Mouse (Mus musculus): ENCODE results near the gene Map1a. TPM values are rescaled to one million over a fixed set of nuclear protein-coding genes. Genes with fewer than 3 reads are reported as not detected.

Gene Map1a
- polyA plus RNA-seq, 1 experiment from 2014 or later, result 0.93 TPM

GRCm38 (mm10) chr2:121358381-121358780 lies 69.0 kb downstream of the Map1a start:
- Histone ChIP-seq H3K9ac (ENCODE audit: low read depth, low read length) (0 out of 2 replicates have a peak overlapping the region, but pooled peaks have one; percentile 31), H3K36me3 (ENCODE audit: insufficient read depth, low read length) (no peaks in the 10 kb centered on the region), H3K9me3 (replicated peaks; ENCODE audit: low read length) (no peaks in the 10 kb centered on the region), H3K27ac (no peak overlapping the region), H3K4me1 (replicated peaks; ENCODE audit: insufficient read depth, low read length) (peaks cover 8% of the 10 kb centered on the region; the same call in 1 of the 2 replicates), H3K4me3 (replicated peaks; ENCODE audit: low read depth, low read length) (peak overlapping the region; percentile 23), H3K4me2 (ENCODE audit: low read length) (peak overlapping the region; percentile 50), H3K27me3 (ENCODE audit: insufficient read depth, low read length) (no peaks in the 10 kb centered on the region)
- WGBS, result under 1% methylated on average over 16 of the region's 16 CpGs
- no peak for TF ChIP-seq CTCF (IDR thresholded peaks at IDR 0.05; ENCODE audit: low read depth)
- DNase-seq (ENCODE audit: low spot score), result peak; percentile 75
- ATAC-seq (replicated peaks; ENCODE audit: low FRiP score, low read depth), result peak; percentile 75

- no peak for TF ChIP-seq CTCF (IDR thresholded peaks at IDR 0.05; ENCODE audit: low read depth)
- H3K27me3 ChIP-seq (ENCODE audit: insufficient read depth, low read length), result no peaks in the 10 kb centered on the region
- ATAC-seq (replicated peaks; ENCODE audit: low FRiP score, low read depth) (no peak), DNase-seq (ENCODE audit: low spot score) (no peak)
- no peak overlapping the region for H3K27ac ChIP-seq
- WGBS, result 30% methylated on average over 4 of the region's 4 CpGs
- no peak overlapping the region for H3K4me3 ChIP-seq (replicated peaks; ENCODE audit: low read depth, low read length)
- no peak overlapping the region for H3K4me2 ChIP-seq (ENCODE audit: low read length)
- peaks cover 8% of the 10 kb centered on the region; the same call in 1 of the 2 replicates for H3K4me1 ChIP-seq (replicated peaks; ENCODE audit: insufficient read depth, low read length)
- no peak overlapping the region for H3K9ac ChIP-seq (ENCODE audit: low read depth, low read length)
- H3K9me3 ChIP-seq (replicated peaks; ENCODE audit: low read length), result no peaks in the 10 kb centered on the region
- no peaks in the 10 kb centered on the region for H3K36me3 ChIP-seq (ENCODE audit: insufficient read depth, low read length)
These were observed 70.1 kb downstream of the Map1a start for GRCm38 (mm10) chr2:121359461-121359860.

Other genes with a start within 250 kb of the Map1a start
- gene Tgm5, start 203.8 kb upstream of the Map1a start, polyA plus RNA-seq (2015; fragmentation: Nextera tagmentation; extraction: Ambion mirVana), result 0.31 and 0.76 TPM in 2 replicates
- gene Tgm7, start 179.8 kb upstream of the Map1a start, polyA plus RNA-seq (2015; fragmentation: Nextera tagmentation; extraction: Ambion mirVana), result 0.43 and 0.66 TPM in 2 replicates
- gene Adal, start 149.2 kb upstream of the Map1a start, polyA plus RNA-seq (2015; fragmentation: Nextera tagmentation; extraction: Ambion mirVana), result 21.1 and 21.2 TPM in 2 replicates
- gene Lcmt2, start 148.9 kb upstream of the Map1a start, polyA plus RNA-seq (2015; fragmentation: Nextera tagmentation; extraction: Ambion mirVana), result 26.7 and 28.4 TPM in 2 replicates
- 27.6 and 29.2 TPM in 2 replicates for gene Tubgcp4, start 118.9 kb upstream of the Map1a start, polyA plus RNA-seq (2015; fragmentation: Nextera tagmentation; extraction: Ambion mirVana)
- gene Zscan29, start 118.5 kb upstream of the Map1a start, polyA plus RNA-seq (2015; fragmentation: Nextera tagmentation; extraction: Ambion mirVana), result 10.6 and 10.8 TPM in 2 replicates
- 24.4 and 24.9 TPM in 2 replicates for gene Trp53bp1, start 18.2 kb upstream of the Map1a start, polyA plus RNA-seq (2015; fragmentation: Nextera tagmentation; extraction: Ambion mirVana)
- gene Ppip5k1, start 65.8 kb downstream of the Map1a start, polyA plus RNA-seq (2015; fragmentation: Nextera tagmentation; extraction: Ambion mirVana), result 13.1 and 14.0 TPM in 2 replicates
- gene Ckmt1, start 68.1 kb downstream of the Map1a start, polyA plus RNA-seq (2015; fragmentation: Nextera tagmentation; extraction: Ambion mirVana), result 63.1 and 70.4 TPM in 2 replicates
- not detected in 2 replicates for gene Strc, start 97.6 kb downstream of the Map1a start, polyA plus RNA-seq (2015; fragmentation: Nextera tagmentation; extraction: Ambion mirVana)
- 506 and 575 TPM in 2 replicates for gene Pdia3, start 124.2 kb downstream of the Map1a start, polyA plus RNA-seq (2015; fragmentation: Nextera tagmentation; extraction: Ambion mirVana)
- gene Catsper2, start 124.2 kb downstream of the Map1a start, polyA plus RNA-seq (2015; fragmentation: Nextera tagmentation; extraction: Ambion mirVana), result 1.7 and 2.4 TPM in 2 replicates
- gene Ell3, start 154.7 kb downstream of the Map1a start, polyA plus RNA-seq (2015; fragmentation: Nextera tagmentation; extraction: Ambion mirVana), result 13.9 and 15.3 TPM in 2 replicates
- gene Serf2, start 159.6 kb downstream of the Map1a start, polyA plus RNA-seq (2015; fragmentation: Nextera tagmentation; extraction: Ambion mirVana), result 520 and 562 TPM in 2 replicates
- gene Hypk, start 163.7 kb downstream of the Map1a start, polyA plus RNA-seq (2015; fragmentation: Nextera tagmentation; extraction: Ambion mirVana), result 102 and 123 TPM in 2 replicates
- gene Serinc4, start 167.2 kb downstream of the Map1a start, polyA plus RNA-seq (2015; fragmentation: Nextera tagmentation; extraction: Ambion mirVana), result 0.20 and 0.28 TPM in 2 replicates
- gene Mfap1b, start 184.5 kb downstream of the Map1a start, polyA plus RNA-seq (2015; fragmentation: Nextera tagmentation; extraction: Ambion mirVana), result 43.2 and 45.8 TPM in 2 replicates
- gene Mfap1a, start 217.1 kb downstream of the Map1a start, polyA plus RNA-seq (2015; fragmentation: Nextera tagmentation; extraction: Ambion mirVana), result 16.6 and 18.8 TPM in 2 replicates
- gene Wdr76, start 217.1 kb downstream of the Map1a start, polyA plus RNA-seq (2015; fragmentation: Nextera tagmentation; extraction: Ambion mirVana), result 5.3 and 5.5 TPM in 2 replicates

Measured in kidney, postnatal 0 days (tissue).